Comparison of ENCODE assay signal across 8 mouse cellular contexts in the genomic region with DNA sequence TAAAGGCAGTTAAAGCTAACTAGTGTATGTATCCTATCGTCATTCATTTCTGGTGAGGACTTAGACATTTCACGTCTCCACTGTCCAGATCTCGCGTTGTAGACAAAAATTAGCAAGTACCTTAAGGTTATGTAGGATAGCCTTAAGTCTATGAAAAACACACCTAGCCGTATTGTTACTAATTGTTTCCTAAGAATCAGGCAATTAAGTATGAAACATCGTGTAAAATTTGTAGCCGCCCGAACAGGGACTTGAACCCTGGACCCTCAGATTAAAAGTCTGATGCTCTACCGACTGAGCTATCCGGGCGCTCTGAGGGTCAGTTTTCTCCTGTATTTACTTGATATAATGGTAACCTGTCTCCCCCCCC. TPM values are rescaled to one million over a fixed set of nuclear protein-coding genes. Genes with fewer than 3 reads are reported as not detected.
DNase-seq lines count a peak whose midpoint lies in the region; ATAC-seq and TF ChIP-seq lines count a peak whose summit lies in the region.

No protein-coding gene starts in this region.

- H3K4me3 ChIP-seq in bone marrow, adult 2 months (replicated peaks; ENCODE audit: control insufficient read depth, low read depth, low read length), result peak overlapping the region; percentile 71
- peak overlapping the region; percentile 74 for H3K4me3 ChIP-seq in erythroblast, embryonic 14.5 days (replicated peaks)

- no peaks in the 10 kb centered on the region; the same call in 1 of the 2 replicates for H3K4me1 ChIP-seq in bone marrow, adult 2 months (ENCODE audit: control insufficient read depth, insufficient read depth, low read length)
- H3K4me1 ChIP-seq in erythroblast, embryonic 14.5 days (ENCODE audit: control insufficient read depth), result peaks cover 19% of the 10 kb centered on the region

- no peaks in the 10 kb centered on the region for H3K27me3 ChIP-seq in erythroblast, embryonic 14.5 days (ENCODE audit: control insufficient read depth)

- peak; percentile 45 to 52 for DNase-seq in frontal cortex, postnatal 25 days (ENCODE audit: low spot score in 2 of 2)
- DNase-seq in heart, postnatal 36 days, result peak; percentile 55 to 68
- DNase-seq in layer of hippocampus, postnatal 10 days (ENCODE audit: low spot score in 2 of 2), result peak; percentile 36 to 58
- peak; percentile 50 for DNase-seq in lung, postnatal 10 days
- DNase-seq in right cerebral cortex, postnatal 14 days, result peak; percentile 33

- no peak for TF ChIP-seq CTCF in bone marrow, adult 2 months (IDR thresholded peaks at IDR 0.05; ENCODE audit: control insufficient read depth, insufficient read depth, low read length)

- H3K9me3 ChIP-seq in erythroblast, embryonic 14.5 days (ENCODE audit: control insufficient read depth, low read length), result no peaks in the 10 kb centered on the region

- intact Hi-C loops in heart, postnatal 36 days (cut with DNase I), result loop anchor here (10.0 kb wide), 1 partner anchor 571 kb away; no protein-coding TSS in a partner anchor

- no peak; the same call in 1 of the 2 replicates for ATAC-seq in frontal cortex, adult (ENCODE audit: low TSS enrichment)

- H3K36me3 ChIP-seq in erythroblast, embryonic 14.5 days (ENCODE audit: control insufficient read depth), result no peaks in the 10 kb centered on the region

- 2% methylated on average over 11 of the region's 11 CpGs for WGBS in bone marrow, adult 2 months

- no peak overlapping the region for H3K27ac ChIP-seq in bone marrow, adult 2 months (ENCODE audit: control insufficient read depth, insufficient read depth, low read depth, low read length, poor library complexity)

- TF ChIP-seq POLR2A in bone marrow, adult 2 months (IDR thresholded peaks at IDR 0.05; ENCODE audit: borderline replicate concordance, control insufficient read depth, low read depth, low read length), result no peak

RNA-seq across cellular contexts. Expression of a gene that starts 3.7 kb away (rescaled TPM):
- 33.1 and 66.0 TPM in 2 replicates for polyA plus RNA-seq in bone marrow, adult 2 months (2011; ENCODE audit: insufficient read depth, insufficient read length, low replicate concordance, missing spikeins)
- polyA plus RNA-seq in erythroblast, embryonic 14.5 days (2012), result 0.74 and 1.1 TPM in 2 replicates
- 10 to 100 TPM; 25.3 to 29.9 TPM for total RNA-seq in heart, postnatal 36 days (2021)
- 10 to 100 TPM; 93.0 to 99.9 TPM for total RNA-seq in layer of hippocampus, postnatal 10 days (2021)

RNA-seq across cellular contexts. Expression of a gene that starts 11.4 kb away (rescaled TPM):
- polyA plus RNA-seq in bone marrow, adult 2 months (2011; ENCODE audit: insufficient read depth, insufficient read length, low replicate concordance, missing spikeins), result 6.6 and 17.9 TPM in 2 replicates
- 0.01 and 0.03 TPM in 2 replicates for polyA plus RNA-seq in erythroblast, embryonic 14.5 days (2012)
- 10 to 100 TPM; 17.9 to 20.4 TPM for total RNA-seq in heart, postnatal 36 days (2021)
- 10 to 100 TPM; 27.1 to 28.0 TPM for total RNA-seq in layer of hippocampus, postnatal 10 days (2021)
